Mouse (Mus musculus) brown adipose tissue, adult 24 weeks (tissue): ENCODE measurements around the gene Olfr316. TPM values are rescaled to one million over a fixed set of nuclear protein-coding genes. Genes with fewer than 3 reads are reported as not detected.

Experiments used
- H3K27ac ChIP-seq: fragments of 200-500 bp; replicated peaks from 2 replicates; pipeline ENCODE4 v1.5.1; 2012; ENCODE audit warnings: low read depth, mild to moderate bottlenecking, low read length
- H3K4me1 ChIP-seq: fragments of 200-500 bp; 2 replicates; pipeline ENCODE4 v1.6.1; 2012; ENCODE audit warnings: low read length, mixed read lengths; ENCODE audit not compliant: control insufficient read depth, insufficient read depth, insufficient read length
- H3K4me3 ChIP-seq: fragments of 200-500 bp; 2 replicates; pipeline ENCODE4 v1.5.1; 2012; ENCODE audit warnings: low read depth, mild to moderate bottlenecking, low read length, moderate library complexity; ENCODE audit not compliant: insufficient read depth
- polyA plus RNA-seq: library from polyadenylated mRNA; stranded (reverse); fragments of >200 nt; gene quantifications from 2 replicates; pipeline ENCODE4 v1.2.4, GENCODE M21; 2012; ENCODE audit not compliant: missing spikeins, insufficient read depth, insufficient read length

The Olfr316 gene
- polyA plus RNA-seq, 1 experiment, result not detected

- no peak overlapping the region for H3K4me3 ChIP-seq
- no peak overlapping the region for H3K27ac ChIP-seq
- H3K4me1 ChIP-seq, result no peaks in the 10 kb centered on the region
Measured at GRCm38 (mm10) chr11:58790053-58790452, 37.5 kb downstream of the Olfr316 start.

GRCm38 (mm10) chr11:58790646-58791045 is 38.1 kb downstream of the Olfr316 start:
- Histone ChIP-seq H3K4me1 (no peaks in the 10 kb centered on the region), H3K27ac (no peak overlapping the region)

GRCm38 (mm10) chr11:58795856-58796255 is 43.3 kb downstream of the Olfr316 start:
- Histone ChIP-seq H3K27ac (no peak overlapping the region), H3K4me1 (no peaks in the 10 kb centered on the region), H3K4me3 (no peak overlapping the region)

More at GRCm38 (mm10) chr11:58790646-58791045, 38.1 kb downstream of the Olfr316 start:
- no peak overlapping the region for H3K4me3 ChIP-seq

- Histone ChIP-seq H3K4me3 (no peak overlapping the region), H3K4me1 (no peaks in the 10 kb centered on the region), H3K27ac (no peak overlapping the region)
Measured at GRCm38 (mm10) chr11:58796850-58797249, 44.3 kb downstream of the Olfr316 start.

- Histone ChIP-seq H3K27ac (no peak overlapping the region), H3K4me1 (no peaks in the 10 kb centered on the region), H3K4me3 (no peak overlapping the region)
Measured at GRCm38 (mm10) chr11:58799747-58800146, 47.2 kb downstream of the Olfr316 start.

GRCm38 (mm10) chr11:58801558-58802228 is 49.2 kb downstream of the Olfr316 start, which contains the start of gene Fam183b:
Fam183b (minus strand) TSS chr11:58801960.
- Histone ChIP-seq H3K4me3 (no peak within 1 kb of the TSS), H3K27ac (no peak within 1 kb of the TSS), H3K4me1 (no peaks in the 10 kb centered on the region)

GRCm38 (mm10) chr11:58803871-58804270 is 51.3 kb downstream of the Olfr316 start:
- Histone ChIP-seq H3K4me1 (no peaks in the 10 kb centered on the region), H3K27ac (no peak overlapping the region), H3K4me3 (no peak overlapping the region)

GRCm38 (mm10) chr11:58804393-58804792 is 51.9 kb downstream of the Olfr316 start:
- Histone ChIP-seq H3K4me3 (no peak overlapping the region), H3K4me1 (no peaks in the 10 kb centered on the region), H3K27ac (no peak overlapping the region)

Other genes starting within 250 kb of the Olfr316 start
- gene Olfr330, start 217.9 kb upstream of the Olfr316 start, polyA plus RNA-seq, result not detected in 2 replicates
- gene Olfr329-ps, start 206.3 kb upstream of the Olfr316 start, polyA plus RNA-seq, result not detected in 2 replicates
- not detected in 2 replicates for gene Olfr328, start 197.1 kb upstream of the Olfr316 start, polyA plus RNA-seq
- gene Olfr224, start 182.2 kb upstream of the Olfr316 start, polyA plus RNA-seq, result not detected in 2 replicates
- not detected in 2 replicates for gene Olfr325, start 175.0 kb upstream of the Olfr316 start, polyA plus RNA-seq
- gene Olfr324, start 157.6 kb upstream of the Olfr316 start, polyA plus RNA-seq, result not detected in 2 replicates
- gene 2210407C18Rik, start 136.7 kb upstream of the Olfr316 start, polyA plus RNA-seq, result not detected in 2 replicates
- gene Olfr323, start 122.2 kb upstream of the Olfr316 start, polyA plus RNA-seq, result not detected in 2 replicates
- not detected in 2 replicates for gene Trim58, start 112.3 kb upstream of the Olfr316 start, polyA plus RNA-seq
- not detected in 2 replicates for gene Olfr322, start 94.0 kb upstream of the Olfr316 start, polyA plus RNA-seq
- gene Olfr320, start 71.6 kb upstream of the Olfr316 start, polyA plus RNA-seq, result not detected in 2 replicates
- gene Olfr319, start 53.6 kb upstream of the Olfr316 start, polyA plus RNA-seq, result not detected in 2 replicates
- not detected in 2 replicates for gene Olfr318, start 28.7 kb upstream of the Olfr316 start, polyA plus RNA-seq
- gene Olfr317, start 13.5 kb upstream of the Olfr316 start, polyA plus RNA-seq, result not detected in 2 replicates
- gene Olfr315, start 20.5 kb downstream of the Olfr316 start, polyA plus RNA-seq, result not detected in 2 replicates
- gene Olfr314, start 30.2 kb downstream of the Olfr316 start, polyA plus RNA-seq, result not detected in 2 replicates
- not detected in 2 replicates for gene Fam183b, start 49.2 kb downstream of the Olfr316 start, polyA plus RNA-seq
- gene Olfr313, start 62.3 kb downstream of the Olfr316 start, polyA plus RNA-seq, result not detected in 2 replicates
- gene Olfr312, start 76.5 kb downstream of the Olfr316 start, polyA plus RNA-seq, result not detected in 2 replicates
- gene Olfr311, start 86.5 kb downstream of the Olfr316 start, polyA plus RNA-seq, result not detected in 2 replicates
- gene Gm12258, start 94.4 kb downstream of the Olfr316 start, polyA plus RNA-seq, result 0.44 and 0.96 TPM in 2 replicates
- gene 2810021J22Rik, start 114.5 kb downstream of the Olfr316 start, polyA plus RNA-seq, result 2.5 and 4.8 TPM in 2 replicates
- 1.8 and 2.0 TPM in 2 replicates for gene Zfp39, start 151.5 kb downstream of the Olfr316 start, polyA plus RNA-seq
- not detected in 2 replicates for gene Btnl10, start 165.2 kb downstream of the Olfr316 start, polyA plus RNA-seq
- 76.4 and 79.9 TPM in 2 replicates for gene Rnf187, start 186.2 kb downstream of the Olfr316 start, polyA plus RNA-seq
- not detected in 2 replicates for gene Hist3h2ba, start 196.2 kb downstream of the Olfr316 start, polyA plus RNA-seq
- gene Hist3h2a, start 202.0 kb downstream of the Olfr316 start, polyA plus RNA-seq, result 8.2 and 12.4 TPM in 2 replicates
- not detected in 2 replicates for gene Trim17, start 202.0 kb downstream of the Olfr316 start, polyA plus RNA-seq
- 3.8 and 4.8 TPM in 2 replicates for gene Trim11, start 225.4 kb downstream of the Olfr316 start, polyA plus RNA-seq